Mouse (Mus musculus): ENCODE results near the gene Tppp2. TPM values are rescaled to one million over a fixed set of nuclear protein-coding genes. Genes with fewer than 3 reads are reported as not detected.
"Not testable (repeated sequence)": the region's sequence is repeated elsewhere in the genome, so short reads cannot be mapped to it uniquely, and the experiment has no call there.

Tppp2 gene
- polyA plus RNA-seq, 1 experiment from 2014 or later: not detected

- no peaks in the 10 kb centered on the region for H3K36me3 ChIP-seq (replicated peaks)
- H3K4me3 ChIP-seq (replicated peaks): peak overlapping the region; percentile 61
- peak; percentile 63 for ATAC-seq (ENCODE audit: low FRiP score)
- H3K27ac ChIP-seq: peak overlapping the region; percentile 67; the same call in 1 of the 2 replicates
- H3K4me2 ChIP-seq: peak overlapping the region; percentile 99
- H3K4me1 ChIP-seq: peaks cover 27% of the 10 kb centered on the region
- H3K9ac ChIP-seq: peak overlapping the region; percentile 68
- H3K27me3 ChIP-seq: peaks cover 34% of the 10 kb centered on the region
- WGBS: under 1% methylated on average over 58 of the region's 58 CpGs
- no peaks in the 10 kb centered on the region for H3K9me3 ChIP-seq
Observed at GRCm38 (mm10) chr14:51913062-51913959, 4.9 kb upstream of the Tppp2 start.

GRCm38 (mm10) chr14:51913960-51914762, 4.1 kb upstream of the Tppp2 start, which contains the start of gene Ndrg2:
Ndrg2 (minus strand) TSS chr14:51914158.
- Histone ChIP-seq H3K9me3 (no peaks in the 10 kb centered on the region), H3K4me3 (replicated peaks) (peak within 1 kb of the TSS; percentile 61), H3K9ac (peak within 1 kb of the TSS; percentile 68), H3K27ac (peak within 1 kb of the TSS; percentile 67), H3K4me1 (peaks cover 27% of the 10 kb centered on the region), H3K27me3 (peaks cover 34% of the 10 kb centered on the region), H3K4me2 (peak within 1 kb of the TSS; percentile 99), H3K36me3 (replicated peaks) (no peaks in the 10 kb centered on the region)
- ATAC-seq (ENCODE audit: low FRiP score): peak; percentile 69
- 2% methylated on average over 22 of the region's 23 CpGs for WGBS

- H3K4me2 ChIP-seq: peak overlapping the region; percentile 99
- H3K4me3 ChIP-seq (replicated peaks): no peak overlapping the region
- H3K4me1 ChIP-seq: peaks cover 27% of the 10 kb centered on the region
- no peaks in the 10 kb centered on the region for H3K9me3 ChIP-seq
- no peak for ATAC-seq (ENCODE audit: low FRiP score)
- peaks cover 34% of the 10 kb centered on the region for H3K27me3 ChIP-seq
- H3K9ac ChIP-seq: no peak overlapping the region
- WGBS: 42% methylated on average over 3 of the region's 3 CpGs
- peak overlapping the region; percentile 67 for H3K27ac ChIP-seq
- no peaks in the 10 kb centered on the region for H3K36me3 ChIP-seq (replicated peaks)
Observed at GRCm38 (mm10) chr14:51915030-51915429, 3.2 kb upstream of the Tppp2 start.

GRCm38 (mm10) chr14:51916539-51916938, 1.7 kb upstream of the Tppp2 start:
- Histone ChIP-seq H3K27me3 (peaks cover 27% of the 10 kb centered on the region; the same call in 1 of the 2 replicates), H3K4me1 (peaks cover 27% of the 10 kb centered on the region), H3K4me2 (no peak overlapping the region), H3K27ac (no peak overlapping the region), H3K4me3 (replicated peaks) (no peak overlapping the region), H3K36me3 (replicated peaks) (no peaks in the 10 kb centered on the region), H3K9me3 (no peaks in the 10 kb centered on the region), H3K9ac (no peak overlapping the region)
- 92% methylated on average over 4 of the region's 4 CpGs for WGBS
- ATAC-seq (ENCODE audit: low FRiP score): no peak

- H3K9ac ChIP-seq: no peak overlapping the region
- H3K4me1 ChIP-seq: peaks cover 9% of the 10 kb centered on the region
- WGBS: 88% methylated on average over 4 of the region's 4 CpGs
Observed at GRCm38 (mm10) chr14:51918966-51919365, 741 bp downstream of the Tppp2 start.

GRCm38 (mm10) chr14:51921759-51922570, 3.7 kb downstream of the Tppp2 start:
- Histone ChIP-seq H3K27me3 (no peaks in the 10 kb centered on the region), H3K27ac (no peak overlapping the region), H3K4me3 (replicated peaks) (no peak overlapping the region), H3K4me2 (no peak overlapping the region), H3K9ac (no peak overlapping the region), H3K36me3 (replicated peaks) (no peaks in the 10 kb centered on the region), H3K4me1 (no peaks in the 10 kb centered on the region), H3K9me3 (no peaks in the 10 kb centered on the region)
- ATAC-seq (ENCODE audit: low FRiP score): no peak
- WGBS: 88% methylated on average over 16 of the region's 16 CpGs

More at GRCm38 (mm10) chr14:51918966-51919365, 741 bp downstream of the Tppp2 start:
- Histone ChIP-seq H3K27me3 (peaks cover 6% of the 10 kb centered on the region; the same call in 1 of the 2 replicates), H3K4me3 (replicated peaks) (no peak overlapping the region), H3K9me3 (no peaks in the 10 kb centered on the region), H3K4me2 (no peak overlapping the region), H3K27ac (no peak overlapping the region), H3K36me3 (replicated peaks) (no peaks in the 10 kb centered on the region)
- ATAC-seq (ENCODE audit: low FRiP score): no peak

GRCm38 (mm10) chr14:51922571-51922865, 4.3 kb downstream of the Tppp2 start, which contains the start of gene Rnase13:
Rnase13 (minus strand) TSS chr14:51922773.
- Histone ChIP-seq H3K27me3 (no peaks in the 10 kb centered on the region), H3K9me3 (no peaks in the 10 kb centered on the region), H3K4me3 (replicated peaks) (no peak within 1 kb of the TSS), H3K4me1 (no peaks in the 10 kb centered on the region), H3K4me2 (no peak within 1 kb of the TSS), H3K9ac (no peak within 1 kb of the TSS), H3K36me3 (replicated peaks) (no peaks in the 10 kb centered on the region), H3K27ac (no peak within 1 kb of the TSS)
- ATAC-seq (ENCODE audit: low FRiP score): no peak
- WGBS: 87% methylated on average over 7 of the region's 7 CpGs

- H3K9ac ChIP-seq: no peak overlapping the region
- no peaks in the 10 kb centered on the region for H3K9me3 ChIP-seq
- no peak for ATAC-seq (ENCODE audit: low FRiP score)
- 86% methylated on average over 2 of the region's 2 CpGs for WGBS
- H3K27me3 ChIP-seq: no peaks in the 10 kb centered on the region
- no peak overlapping the region for H3K4me2 ChIP-seq
- no peaks in the 10 kb centered on the region for H3K36me3 ChIP-seq (replicated peaks)
- H3K4me3 ChIP-seq (replicated peaks): no peak overlapping the region
- no peaks in the 10 kb centered on the region for H3K4me1 ChIP-seq
- H3K27ac ChIP-seq: no peak overlapping the region
Observed at GRCm38 (mm10) chr14:51922910-51923309, 4.7 kb downstream of the Tppp2 start.

- H3K9ac ChIP-seq: no peak overlapping the region
- H3K27ac ChIP-seq: no peak overlapping the region
- H3K4me2 ChIP-seq: no peak overlapping the region
- no peak for ATAC-seq (ENCODE audit: low FRiP score)
- H3K27me3 ChIP-seq: no peaks in the 10 kb centered on the region
- H3K4me3 ChIP-seq (replicated peaks): no peak overlapping the region
- H3K36me3 ChIP-seq (replicated peaks): no peaks in the 10 kb centered on the region
- WGBS: 88% methylated on average over 4 of the region's 4 CpGs
- no peaks in the 10 kb centered on the region for H3K9me3 ChIP-seq
- H3K4me1 ChIP-seq: no peaks in the 10 kb centered on the region
Observed at GRCm38 (mm10) chr14:51923492-51923891, 5.3 kb downstream of the Tppp2 start.

GRCm38 (mm10) chr14:51926930-51927329, 8.7 kb downstream of the Tppp2 start:
- H3K4me3 ChIP-seq (replicated peaks); H3K36me3 ChIP-seq (replicated peaks); H3K9ac ChIP-seq; H3K27ac ChIP-seq; H3K4me1 ChIP-seq; H3K9me3 ChIP-seq; H3K27me3 ChIP-seq; ATAC-seq (ENCODE audit: low FRiP score); H3K4me2 ChIP-seq: not testable (repeated sequence)
- WGBS: 94% methylated on average over 11 of the region's 11 CpGs

- no peaks in the 10 kb centered on the region for H3K9me3 ChIP-seq
- H3K4me1 ChIP-seq: no peaks in the 10 kb centered on the region
- no peaks in the 10 kb centered on the region for H3K27me3 ChIP-seq
- H3K4me3 ChIP-seq (replicated peaks): no peak overlapping the region
- no peaks in the 10 kb centered on the region for H3K36me3 ChIP-seq (replicated peaks)
- no peak overlapping the region for H3K4me2 ChIP-seq
- ATAC-seq (ENCODE audit: low FRiP score): no peak
- no peak overlapping the region for H3K27ac ChIP-seq
- WGBS: 85% methylated on average over 8 of the region's 8 CpGs
- no peak overlapping the region for H3K9ac ChIP-seq
Observed at GRCm38 (mm10) chr14:51929309-51929943, 11.2 kb downstream of the Tppp2 start.

All from forebrain, embryonic 12.5 days (tissue).